Mouse (Mus musculus) adrenal gland, adult 10 weeks (tissue): Measurements from ENCODE around the gene Mrln. TPM values are rescaled to one million over a fixed set of nuclear protein-coding genes. Genes with fewer than 3 reads are reported as not detected.

ENCODE experiments used
- polyA plus RNA-seq: library from polyadenylated mRNA; stranded (reverse); fragments of 350-450 nt; fragmentation: Illumina TruSeq; extraction: RNeasy Lipid Tissue Mini Kit (QIAGEN cat#74804); gene quantifications from one replicate; pipeline ENCODE4 v1.2.3, GENCODE M21; 2014; ENCODE audit warnings: low read depth, low replicate concordance

The Mrln gene
- not detected for polyA plus RNA-seq

GRCm38 (mm10) chr10:70204505-70205399 lies at the start of gene Mrln:
TSS of gene Mrln (plus strand) at chr10:70204664.

GRCm38 (mm10) chr10:70244921-70245558 lies 40.6 kb downstream of the Mrln start, which contains the start of gene Slc16a9:
TSS of gene Slc16a9 (plus strand) at chr10:70245100.

Other genes starting within 250 kb of the Mrln start
- gene Ccdc6, start 107.5 kb upstream of the Mrln start, polyA plus RNA-seq = 49.8 TPM
- gene Slc16a9, start 40.4 kb downstream of the Mrln start, polyA plus RNA-seq = 5.2 TPM
- 35.3 TPM for gene Fam13c, start 235.8 kb downstream of the Mrln start, polyA plus RNA-seq